Comparison of ENCODE assay signal across 8 mouse cellular contexts in the genomic region with DNA sequence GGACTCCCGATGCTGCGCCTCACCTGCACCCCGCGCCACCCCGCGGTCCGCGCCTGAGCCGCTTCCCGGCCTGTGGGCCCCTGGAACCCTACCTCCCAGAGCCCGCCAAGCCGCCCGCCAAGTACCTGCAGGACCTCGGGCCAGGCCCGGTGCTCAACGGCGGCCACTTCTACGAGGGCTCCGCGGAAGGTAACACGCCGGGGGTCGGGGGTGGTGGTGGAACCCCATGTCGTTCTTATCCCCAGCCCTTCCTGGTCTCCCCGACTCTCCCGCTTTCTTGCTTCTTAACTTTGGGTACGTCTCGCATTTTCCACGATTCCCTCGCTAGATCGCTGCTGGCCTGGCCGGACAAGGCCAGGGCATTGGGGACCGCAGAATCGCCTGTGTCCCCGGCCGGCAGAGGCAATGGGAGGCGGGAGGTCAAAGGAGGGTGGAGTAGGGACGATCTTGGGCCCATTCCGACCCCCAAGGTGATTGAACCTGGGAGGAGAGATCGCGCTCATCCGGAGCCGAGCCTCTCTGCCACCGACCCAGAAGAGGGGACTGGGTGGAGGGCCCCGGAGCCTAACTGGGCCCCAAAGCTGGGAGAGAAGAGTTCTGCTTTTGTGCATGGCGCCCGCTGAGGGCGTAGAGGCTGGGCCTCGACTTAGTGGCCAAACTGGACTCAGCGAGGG. TPM values are rescaled to one million over a fixed set of nuclear protein-coding genes. Genes with fewer than 3 reads are reported as not detected.
DNase-seq lines count a peak whose midpoint lies in the region; ATAC-seq and TF ChIP-seq lines count a peak whose summit lies in the region.

No protein-coding gene starts in this region.

- peaks cover 87% of the 10 kb centered on the region for H3K27me3 ChIP-seq in lung, embryonic 16.5 days (ENCODE audit: control insufficient read depth, insufficient read depth, low read depth, low read length)
- H3K27me3 ChIP-seq in forebrain, embryonic 15.5 days = peaks cover 78% of the 10 kb centered on the region
- peaks cover 76% of the 10 kb centered on the region for H3K27me3 ChIP-seq in limb, embryonic 13.5 days
- H3K27me3 ChIP-seq in small intestine, adult 2 months (ENCODE audit: control insufficient read depth, insufficient read depth, low read length) = peaks cover 75% of the 10 kb centered on the region

- peaks cover 12% of the 10 kb centered on the region; the same call in 1 of the 2 replicates for H3K4me1 ChIP-seq in lung, embryonic 16.5 days (replicated peaks; ENCODE audit: control insufficient read depth, insufficient read depth, low read length)
- peaks cover 23% of the 10 kb centered on the region for H3K4me1 ChIP-seq in forebrain, embryonic 15.5 days
- H3K4me1 ChIP-seq in limb, embryonic 13.5 days = peaks cover 56% of the 10 kb centered on the region
- H3K4me1 ChIP-seq in small intestine, adult 2 months (ENCODE audit: control insufficient read depth, insufficient read depth, insufficient read length, low read length) = peaks cover 10% of the 10 kb centered on the region

- no peaks in the 10 kb centered on the region for H3K9me3 ChIP-seq in lung, embryonic 16.5 days (ENCODE audit: control insufficient read depth, low read length)
- H3K9me3 ChIP-seq in forebrain, embryonic 15.5 days = no peaks in the 10 kb centered on the region
- H3K9me3 ChIP-seq in limb, embryonic 13.5 days = no peaks in the 10 kb centered on the region

- H3K27ac ChIP-seq in lung, embryonic 16.5 days (ENCODE audit: low read length) = no peak overlapping the region
- no peak overlapping the region for H3K27ac ChIP-seq in forebrain, embryonic 15.5 days (replicated peaks)
- H3K27ac ChIP-seq in limb, embryonic 13.5 days = 0 out of 2 replicates have a peak overlapping the region, but pooled peaks have one; percentile 28
- H3K27ac ChIP-seq in small intestine, adult 2 months (ENCODE audit: insufficient read depth, low read depth, low read length) = no peak overlapping the region

- DNase-seq in lung, adult 18-20 months = no peak
- no peak for DNase-seq in layer of hippocampus, adult 9-11 months
- no peak for DNase-seq in testis, postnatal 14 days (ENCODE audit: low spot score)
- DNase-seq in cerebellum, adult 9-10 months = no peak

- peak; percentile 32; the same call in 1 of the 2 replicates for ATAC-seq in lung, embryonic 16.5 days (ENCODE audit: low read depth)
- no peak for ATAC-seq in forebrain, embryonic 15.5 days (replicated peaks)
- peak; percentile 49 for ATAC-seq in limb, embryonic 13.5 days (ENCODE audit: low FRiP score, low read depth)

- peak overlapping the region; percentile 40 for H3K4me3 ChIP-seq in lung, embryonic 16.5 days (ENCODE audit: low read length)
- H3K4me3 ChIP-seq in forebrain, embryonic 15.5 days = peak overlapping the region; percentile 34
- peak overlapping the region; percentile 54 for H3K4me3 ChIP-seq in limb, embryonic 13.5 days
- H3K4me3 ChIP-seq in small intestine, adult 2 months (ENCODE audit: low read depth, low read length) = peak overlapping the region; percentile 9

- TF ChIP-seq POLR2A in small intestine, adult 2 months (IDR thresholded peaks at IDR 0.05; ENCODE audit: low read depth, low read length) = no peak

- H3K4me2 ChIP-seq in lung, embryonic 16.5 days (ENCODE audit: low read depth, low read length) = peak overlapping the region; percentile 58
- H3K4me2 ChIP-seq in forebrain, embryonic 15.5 days (replicated peaks) = peak overlapping the region; percentile 50
- H3K4me2 ChIP-seq in limb, embryonic 13.5 days (replicated peaks) = peak overlapping the region; percentile 86

- WGBS in lung, embryonic 16.5 days = under 1% methylated on average over 48 of the region's 50 CpGs
- 2% methylated on average over 44 of the region's 50 CpGs for WGBS in forebrain, embryonic 15.5 days
- WGBS in limb, embryonic 13.5 days = under 1% methylated on average over 50 of the region's 50 CpGs
- 3% methylated on average over 50 of the region's 50 CpGs for WGBS in small intestine, adult 2 months

- no peak for TF ChIP-seq CTCF in small intestine, adult 2 months (IDR thresholded peaks at IDR 0.05; ENCODE audit: extremely low read depth, insufficient read length, insufficient replicate concordance, low read depth, low read length)

- no peaks in the 10 kb centered on the region for H3K36me3 ChIP-seq in lung, embryonic 16.5 days (ENCODE audit: control insufficient read depth, insufficient read depth, low read length)
- no peaks in the 10 kb centered on the region for H3K36me3 ChIP-seq in forebrain, embryonic 15.5 days
- no peaks in the 10 kb centered on the region for H3K36me3 ChIP-seq in limb, embryonic 13.5 days
- no peaks in the 10 kb centered on the region for H3K36me3 ChIP-seq in small intestine, adult 2 months (ENCODE audit: control insufficient read depth, insufficient read depth, low read length)

- 0 out of 2 replicates have a peak overlapping the region, but pooled peaks have one; percentile 23 for H3K9ac ChIP-seq in lung, embryonic 16.5 days (ENCODE audit: low read length)
- H3K9ac ChIP-seq in forebrain, embryonic 15.5 days (replicated peaks) = peak overlapping the region; percentile 16; the same call in 1 of the 2 replicates
- H3K9ac ChIP-seq in limb, embryonic 13.5 days = peak overlapping the region; percentile 72

RNA-seq across cellular contexts. Expression of gene Alx3, which starts 0.6 kb away (rescaled TPM):
- polyA plus RNA-seq in lung, embryonic 16.5 days (2015; fragmentation: Nextera tagmentation; extraction: Ambion mirVana) = 0.28 TPM in 1 of 2 replicates, not detected in the other
- polyA plus RNA-seq in forebrain, embryonic 15.5 days (2015; fragmentation: Nextera tagmentation; extraction: Ambion mirVana) = 2.5 and 3.1 TPM in 2 replicates
- 11.5 and 13.7 TPM in 2 replicates for polyA plus RNA-seq in limb, embryonic 13.5 days (2015; fragmentation: Nextera tagmentation; extraction: Ambion mirVana)
- polyA plus RNA-seq in small intestine, adult 2 months (2012; rRNA removed) = not detected in 2 replicates

RNA-seq across cellular contexts. Expression of gene Gm10961, which starts 35.7 kb away (rescaled TPM):
- not detected in 2 replicates for polyA plus RNA-seq in lung, embryonic 16.5 days (2015; fragmentation: Nextera tagmentation; extraction: Ambion mirVana)
- not detected in 2 replicates for polyA plus RNA-seq in forebrain, embryonic 15.5 days (2015; fragmentation: Nextera tagmentation; extraction: Ambion mirVana)
- not detected in 2 replicates for polyA plus RNA-seq in limb, embryonic 13.5 days (2015; fragmentation: Nextera tagmentation; extraction: Ambion mirVana)
- not detected in 2 replicates for polyA plus RNA-seq in small intestine, adult 2 months (2012; rRNA removed)

RNA-seq across cellular contexts. Expression of gene Strip1, which starts 36.1 kb away (rescaled TPM):
- polyA plus RNA-seq in lung, embryonic 16.5 days (2015; fragmentation: Nextera tagmentation; extraction: Ambion mirVana) = 38.0 and 39.9 TPM in 2 replicates
- polyA plus RNA-seq in forebrain, embryonic 15.5 days (2015; fragmentation: Nextera tagmentation; extraction: Ambion mirVana) = 148 and 149 TPM in 2 replicates
- polyA plus RNA-seq in limb, embryonic 13.5 days (2015; fragmentation: Nextera tagmentation; extraction: Ambion mirVana) = 62.5 and 68.4 TPM in 2 replicates
- polyA plus RNA-seq in small intestine, adult 2 months (2012; rRNA removed) = 26.0 and 46.9 TPM in 2 replicates

RNA-seq across cellular contexts. Expression of gene Ubl4b, which starts 40.5 kb away (rescaled TPM):
- not detected in 2 replicates for polyA plus RNA-seq in lung, embryonic 16.5 days (2015; fragmentation: Nextera tagmentation; extraction: Ambion mirVana)
- 0.13 TPM in 1 of 2 replicates, not detected in the other for polyA plus RNA-seq in forebrain, embryonic 15.5 days (2015; fragmentation: Nextera tagmentation; extraction: Ambion mirVana)
- 0.14 TPM in 1 of 2 replicates, not detected in the other for polyA plus RNA-seq in limb, embryonic 13.5 days (2015; fragmentation: Nextera tagmentation; extraction: Ambion mirVana)
- not detected in 2 replicates for polyA plus RNA-seq in small intestine, adult 2 months (2012; rRNA removed)

Comparison
In these comparisons a context has a peak if more than half of its experiments do, and no peak if none do; other contexts are left out.
1. H3K9ac ChIP-seq: peak in every context shown above with its lines; median percentile 72 in limb, embryonic 13.5 days; 23 in lung, embryonic 16.5 days; 16 in forebrain, embryonic 15.5 days.